Mouse (Mus musculus) bone marrow macrophage, adult 2 months (primary cell): ENCODE measurements at regions not wholly inside any gene's neighbourhood (a gene's known extent, or its start where the extent isn't known, plus 50 kb on each side); places are given as distances from the start of the nearest gene placed in this dataset.

Experiments used
- H3K27ac ChIP-seq: 2 replicates; pipeline ENCODE4 v1.5.1; 2012; ENCODE audit warnings: low read depth, low read length; ENCODE audit not compliant: insufficient read depth
- H3K4me1 ChIP-seq: 2 replicates; pipeline ENCODE4 v1.6.1; 2012; ENCODE audit warnings: low read length; ENCODE audit not compliant: control insufficient read depth, insufficient read depth
- H3K4me3 ChIP-seq: 2 replicates; pipeline ENCODE4 v1.5.1; 2012; ENCODE audit warnings: mild to moderate bottlenecking, low read length, moderate library complexity; ENCODE audit not compliant: insufficient read depth
- CTCF ChIP-seq: IDR thresholded peaks from 2 replicates; pipeline ENCODE4 v1.5.1; 2012; ENCODE audit warnings: low read depth, mild to moderate bottlenecking, low read length, moderate library complexity
- POLR2A ChIP-seq: IDR thresholded peaks from 2 replicates; pipeline ENCODE4 v1.6.1; 2012; ENCODE audit warnings: mild to moderate bottlenecking, low read depth, low read length, borderline replicate concordance

- TF ChIP-seq CTCF (no peak), POLR2A (no peak)
- Histone ChIP-seq H3K4me1 (no peaks in the 10 kb centered on the region), H3K4me3 (no peak overlapping the region), H3K27ac (no peak overlapping the region)
Measured at GRCm38 (mm10) chr7:129993446-129994223, 402.0 kb downstream of the Wdr11 start.

- TF ChIP-seq CTCF (no peak), POLR2A (no peak)
- H3K27ac ChIP-seq: no peak overlapping the region
- no peak overlapping the region for H3K4me3 ChIP-seq
- no peaks in the 10 kb centered on the region for H3K4me1 ChIP-seq
Measured at GRCm38 (mm10) chr7:129995529-129995928, 403.9 kb downstream of the Wdr11 start.

- H3K4me3 ChIP-seq: no peak overlapping the region
- no peak overlapping the region for H3K27ac ChIP-seq
- H3K4me1 ChIP-seq: no peaks in the 10 kb centered on the region
- TF ChIP-seq POLR2A (no peak), CTCF (no peak)
Measured at GRCm38 (mm10) chr7:130001064-130001463, 409.4 kb downstream of the Wdr11 start.

- H3K4me3 ChIP-seq: no peak overlapping the region
- H3K4me1 ChIP-seq: no peaks in the 10 kb centered on the region
- no peak overlapping the region for H3K27ac ChIP-seq
- no peak for TF ChIP-seq CTCF
- TF ChIP-seq POLR2A: no peak
Measured at GRCm38 (mm10) chr7:130002002-130002401, 410.3 kb downstream of the Wdr11 start.

GRCm38 (mm10) chr7:130005406-130005805, 413.7 kb downstream of the Wdr11 start:
- Histone ChIP-seq H3K4me3 (no peak overlapping the region), H3K27ac (no peak overlapping the region), H3K4me1 (no peaks in the 10 kb centered on the region)
- TF ChIP-seq CTCF (no peak), POLR2A (no peak)

GRCm38 (mm10) chr7:130007993-130008583, 416.4 kb downstream of the Wdr11 start:
- Histone ChIP-seq H3K27ac (no peak overlapping the region), H3K4me3 (no peak overlapping the region), H3K4me1 (no peaks in the 10 kb centered on the region)
- no peak for TF ChIP-seq CTCF
- no peak for TF ChIP-seq POLR2A

- Histone ChIP-seq H3K4me1 (no peaks in the 10 kb centered on the region), H3K4me3 (no peak overlapping the region), H3K27ac (no peak overlapping the region)
- TF ChIP-seq CTCF: no peak
Measured at GRCm38 (mm10) chr7:130008591-130009418, 417.1 kb downstream of the Wdr11 start.

- no peak overlapping the region for H3K4me3 ChIP-seq
- no peak overlapping the region for H3K27ac ChIP-seq
- TF ChIP-seq CTCF: no peak
- TF ChIP-seq POLR2A: no peak
- H3K4me1 ChIP-seq: no peaks in the 10 kb centered on the region
Measured at GRCm38 (mm10) chr7:130012067-130012466, 420.4 kb downstream of the Wdr11 start.

GRCm38 (mm10) chr7:130013109-130013508, 421.4 kb downstream of the Wdr11 start:
- Histone ChIP-seq H3K27ac (no peak overlapping the region), H3K4me3 (no peak overlapping the region), H3K4me1 (no peaks in the 10 kb centered on the region)
- no peak for TF ChIP-seq POLR2A
- no peak for TF ChIP-seq CTCF

- Histone ChIP-seq H3K27ac (no peak overlapping the region), H3K4me3 (no peak overlapping the region), H3K4me1 (no peaks in the 10 kb centered on the region)
- TF ChIP-seq POLR2A (no peak), CTCF (no peak)
Measured at GRCm38 (mm10) chr7:130014609-130015008, 422.9 kb downstream of the Wdr11 start.
